Mouse (Mus musculus) heart, embryonic 16.5 days (tissue): ENCODE measurements around the gene Plg. TPM values are rescaled to one million over a fixed set of nuclear protein-coding genes. Genes with fewer than 3 reads are reported as not detected.
A peak's percentile ranks its signal among the peaks of the same experiment; 100 is the strongest.

Source experiments
- ATAC-seq: fragments of 200-750 bp; cut with Nextera tagmentation; replicated peaks from 2 replicates; pipeline ENCODE4 v1.8.0; 2017; ENCODE audit warnings: moderate number of reproducible peaks; ENCODE audit not compliant: insufficient read depth, low FRiP score; ENCODE audit errors: extremely low read depth
- H3K27ac ChIP-seq: fragments of 300-500 bp; sonication (generic); 2 replicates; pipeline ENCODE4 v1.5.1; 2014; ENCODE audit warnings: mild to moderate bottlenecking, low read length, control low read depth, moderate library complexity
- H3K27me3 ChIP-seq: fragments of 300-500 bp; sonication (generic); 2 replicates; pipeline ENCODE4 v1.6.1; 2014; ENCODE audit warnings: low read length, mixed read lengths; ENCODE audit not compliant: control insufficient read depth, insufficient read depth
- H3K36me3 ChIP-seq: fragments of 300-500 bp; sonication (generic); 2 replicates; pipeline ENCODE4 v1.6.1; 2014; ENCODE audit not compliant: control insufficient read depth, insufficient read depth
- H3K4me1 ChIP-seq: fragments of 300-500 bp; sonication (generic); 2 replicates; pipeline ENCODE4 v1.6.1; 2014; ENCODE audit warnings: low read length, mixed read lengths; ENCODE audit not compliant: control insufficient read depth, insufficient read depth
- H3K4me2 ChIP-seq: fragments of 300-500 bp; sonication (generic); 2 replicates; pipeline ENCODE4 v1.6.1; 2014; ENCODE audit warnings: low read depth, mild to moderate bottlenecking, control low read depth, low read length
- H3K4me3 ChIP-seq: fragments of 300-500 bp; sonication (generic); 2 replicates; pipeline ENCODE4 v1.5.1; 2014; ENCODE audit warnings: mild to moderate bottlenecking, control low read depth, low read length
- H3K9ac ChIP-seq: fragments of 300-500 bp; sonication (generic); 2 replicates; pipeline ENCODE4 v1.6.1; 2014; ENCODE audit warnings: low read length, control low read depth
- H3K9me3 ChIP-seq: fragments of 300-500 bp; sonication (generic); replicated peaks from 2 replicates; pipeline ENCODE4 v1.6.1; 2016; ENCODE audit warnings: low read length; ENCODE audit not compliant: control insufficient read depth
- WGBS: fragments of 180-500 bp; shearing (Covaris S2); extraction: QIAGEN DNeasy Blood & Tissue Kit; methylation state at CpG from one replicate; pipeline ENCODE4 v1.1.7; 2014; 5-methylcytosine and 5-hydroxymethylcytosine counted together
- polyA plus RNA-seq: library from polyadenylated mRNA; unstranded; fragments of >200 nt; fragmentation: Nextera tagmentation; extraction: Ambion mirVana; gene quantifications from 2 replicates; pipeline ENCODE4 v1.2.1, GENCODE M21; 2015

The Plg gene
- polyA plus RNA-seq, 1 experiment from 2014 or later, result 0.37 TPM

DNA sequence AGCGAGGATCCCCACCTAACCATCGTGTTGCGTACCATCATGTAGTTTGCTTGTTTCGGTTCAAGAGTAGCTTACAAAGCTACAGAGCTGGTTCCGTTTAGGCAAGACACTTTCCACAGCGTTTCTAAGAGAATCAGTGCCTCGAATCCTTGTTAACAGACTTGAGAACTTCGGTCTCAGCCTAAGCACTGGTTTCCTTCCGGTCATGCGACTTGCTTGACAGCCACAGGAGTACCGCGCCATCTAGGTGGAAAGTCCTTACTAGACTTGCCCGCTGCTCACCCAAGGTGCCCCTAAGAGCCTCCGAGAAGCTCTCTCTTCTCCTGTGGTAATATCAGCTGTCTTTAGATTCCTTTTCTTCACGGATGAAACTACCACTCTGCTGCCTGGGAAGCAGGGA lies 18.5 kb upstream of the Plg start:
- no peak overlapping the region for H3K4me3 ChIP-seq
- no peak overlapping the region for H3K9ac ChIP-seq
- no peaks in the 10 kb centered on the region for H3K9me3 ChIP-seq
- peaks cover 6% of the 10 kb centered on the region; the same call in 1 of the 2 replicates for H3K4me1 ChIP-seq
- no peak for ATAC-seq
- WGBS, result 81% methylated on average over 15 of the region's 15 CpGs
- no peaks in the 10 kb centered on the region for H3K36me3 ChIP-seq
- H3K27me3 ChIP-seq, result no peaks in the 10 kb centered on the region
- no peak overlapping the region for H3K27ac ChIP-seq
- no peak overlapping the region for H3K4me2 ChIP-seq

DNA sequence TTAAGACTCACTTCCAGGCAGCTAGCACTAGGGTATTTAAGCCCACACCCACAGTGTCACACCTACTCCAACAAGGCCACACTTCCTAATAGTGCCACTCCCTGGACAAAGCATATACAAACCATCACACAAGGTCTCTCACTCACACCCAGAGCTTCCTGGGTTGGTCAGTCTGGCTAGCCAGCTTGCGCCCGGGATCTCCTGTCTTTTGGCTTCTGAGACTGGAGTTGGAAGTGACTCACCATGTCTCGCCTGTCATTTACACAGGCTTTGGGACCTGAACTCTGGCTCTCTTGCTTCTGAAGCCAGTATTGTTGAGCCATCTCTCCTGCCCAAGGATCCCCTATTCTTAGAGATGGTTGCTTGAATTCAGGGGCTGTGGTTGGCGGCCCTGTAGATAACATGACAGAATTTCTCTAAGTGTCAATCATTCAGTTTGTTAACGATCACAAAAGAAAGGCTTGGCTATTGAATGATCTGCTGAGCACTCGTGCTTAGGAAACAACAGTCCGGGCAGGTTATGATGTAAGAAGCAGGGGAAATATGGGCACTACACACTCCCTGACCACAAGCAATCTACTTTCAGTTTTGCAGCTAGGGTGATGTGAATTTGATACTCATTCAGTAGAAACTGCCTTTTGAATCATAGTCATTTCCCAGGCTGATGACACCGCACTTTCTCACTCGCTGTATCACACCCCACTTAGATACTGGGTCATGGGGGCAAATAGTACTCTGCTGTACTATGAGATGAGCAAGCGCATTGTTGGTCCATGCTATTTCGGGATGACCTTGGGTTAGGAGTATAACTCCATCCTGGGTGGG lies 14.6 kb upstream of the Plg start:
- Histone ChIP-seq H3K4me1 (peaks cover 6% of the 10 kb centered on the region; the same call in 1 of the 2 replicates), H3K9me3 (no peaks in the 10 kb centered on the region), H3K4me3 (no peak overlapping the region), H3K9ac (no peak overlapping the region), H3K36me3 (no peaks in the 10 kb centered on the region), H3K27me3 (no peaks in the 10 kb centered on the region), H3K4me2 (0 out of 2 replicates have a peak overlapping the region, but pooled peaks have one; percentile 26), H3K27ac (no peak overlapping the region)
- 70% methylated on average over 11 of the region's 11 CpGs for WGBS
- ATAC-seq, result no peak

DNA sequence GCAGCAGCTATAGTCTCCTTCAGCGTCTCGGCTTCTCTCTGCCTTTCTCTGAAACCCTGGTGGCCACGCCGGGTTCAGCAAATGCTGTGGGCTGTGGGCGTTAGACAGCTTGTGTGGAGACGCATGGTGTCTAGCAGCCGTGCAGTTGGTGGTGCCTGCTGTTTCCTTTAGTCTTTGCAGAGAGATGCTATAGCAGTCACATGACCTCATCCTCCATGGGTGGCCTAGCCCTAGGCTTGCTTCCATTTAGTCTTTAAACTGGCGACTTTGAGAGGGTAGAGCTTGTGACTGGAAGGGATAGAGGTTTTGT lies 14.0 kb upstream of the Plg start:
- Histone ChIP-seq H3K4me3 (no peak overlapping the region), H3K36me3 (no peaks in the 10 kb centered on the region), H3K27me3 (no peaks in the 10 kb centered on the region), H3K9ac (no peak overlapping the region), H3K4me1 (peaks cover 6% of the 10 kb centered on the region; the same call in 1 of the 2 replicates), H3K27ac (no peak overlapping the region), H3K4me2 (peak overlapping the region; percentile 26; the same call in 1 of the 2 replicates), H3K9me3 (no peaks in the 10 kb centered on the region)
- WGBS, result 65% methylated on average over 8 of the region's 8 CpGs
- ATAC-seq, result no peak; the same call in 1 of the 2 replicates

DNA sequence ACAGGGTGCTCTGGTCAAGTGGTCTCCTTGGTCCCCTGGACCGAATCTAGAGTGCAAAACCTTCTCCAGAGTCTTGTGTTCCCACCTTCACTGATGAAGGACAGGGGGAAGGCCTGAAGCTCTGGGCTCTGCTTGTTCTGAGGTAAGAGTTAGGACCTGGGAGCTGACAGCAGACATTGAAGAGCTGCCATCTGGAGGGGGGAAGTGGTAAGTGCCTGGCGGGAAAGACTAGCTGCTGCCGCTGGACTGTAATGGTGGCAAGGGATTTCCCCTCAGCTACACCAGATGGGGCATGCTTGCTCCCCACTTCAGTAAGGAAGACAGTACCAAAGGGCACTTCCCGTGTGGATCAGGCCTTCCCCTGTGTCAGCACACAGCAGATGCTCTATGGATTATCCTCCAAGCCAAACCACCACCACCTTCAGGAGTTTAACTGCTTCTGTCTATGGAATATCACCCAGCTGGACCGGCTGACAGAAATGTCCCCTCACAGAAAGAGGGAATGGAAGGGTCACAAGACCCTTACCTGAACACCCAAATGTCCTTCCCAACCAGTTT lies 11.0 kb upstream of the Plg start:
- Histone ChIP-seq H3K4me2 (no peak overlapping the region), H3K36me3 (no peaks in the 10 kb centered on the region), H3K27me3 (no peaks in the 10 kb centered on the region), H3K9me3 (no peaks in the 10 kb centered on the region), H3K9ac (no peak overlapping the region), H3K4me3 (no peak overlapping the region), H3K27ac (no peak overlapping the region), H3K4me1 (peaks cover 11% of the 10 kb centered on the region)
- WGBS, result 30% methylated on average over 5 of the region's 5 CpGs
- peak; percentile 77 for ATAC-seq

DNA sequence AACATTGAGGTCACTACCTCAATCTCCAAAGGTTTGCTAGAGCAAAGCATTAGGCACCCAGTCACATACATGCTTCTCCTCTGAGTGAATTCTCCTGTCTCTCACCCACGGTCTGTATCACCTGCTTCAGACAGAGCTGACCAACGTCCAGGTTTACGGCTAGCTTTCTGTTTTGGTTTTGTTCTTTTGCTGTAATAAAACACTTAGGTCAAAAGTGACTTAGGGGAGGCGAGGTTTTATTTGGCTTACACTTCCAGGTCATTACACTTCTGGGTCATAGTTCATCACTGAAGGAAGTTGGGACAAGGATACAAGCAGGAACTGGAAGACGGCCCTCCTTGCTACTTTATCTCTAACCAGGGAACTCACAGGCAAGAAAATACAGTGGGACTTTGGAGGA lies 9.0 kb upstream of the Plg start:
- H3K27ac ChIP-seq, result no peak overlapping the region
- H3K9me3 ChIP-seq, result no peaks in the 10 kb centered on the region
- 70% methylated on average over 5 of the region's 5 CpGs for WGBS
- H3K27me3 ChIP-seq, result no peaks in the 10 kb centered on the region
- peaks cover 6% of the 10 kb centered on the region for H3K4me1 ChIP-seq
- no peak overlapping the region for H3K9ac ChIP-seq
- no peaks in the 10 kb centered on the region for H3K36me3 ChIP-seq
- H3K4me2 ChIP-seq, result no peak overlapping the region
- ATAC-seq, result no peak
- no peak overlapping the region for H3K4me3 ChIP-seq

DNA sequence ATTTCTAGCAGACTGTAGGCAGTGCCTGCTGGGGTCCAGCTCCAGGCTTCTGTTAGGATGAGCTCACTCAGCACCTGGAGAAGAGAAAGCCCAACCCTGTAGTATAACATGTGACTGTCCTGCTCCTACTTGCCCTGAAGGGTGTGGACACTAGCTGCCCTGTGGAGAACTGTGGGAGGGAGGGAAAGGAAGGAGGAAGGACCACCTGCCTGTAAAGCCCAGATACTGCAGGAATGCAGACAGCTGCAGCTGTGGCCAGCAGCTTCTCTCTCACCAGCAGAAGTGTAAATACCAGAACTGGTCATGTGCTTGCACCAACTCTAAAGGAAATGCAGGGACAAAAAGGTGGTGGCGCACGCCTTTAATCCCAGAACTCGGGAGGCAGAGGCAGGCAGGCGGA lies 8.1 kb upstream of the Plg start:
- no peak overlapping the region for H3K4me2 ChIP-seq
- H3K27ac ChIP-seq, result no peak overlapping the region
- no peaks in the 10 kb centered on the region for H3K9me3 ChIP-seq
- no peak overlapping the region for H3K4me3 ChIP-seq
- H3K9ac ChIP-seq, result no peak overlapping the region
- H3K36me3 ChIP-seq, result no peaks in the 10 kb centered on the region
- WGBS, result 40% methylated on average over 4 of the region's 4 CpGs
- H3K4me1 ChIP-seq, result peaks cover 5% of the 10 kb centered on the region
- H3K27me3 ChIP-seq, result no peaks in the 10 kb centered on the region
- ATAC-seq, result peak; percentile 46; the same call in 1 of the 2 replicates

DNA sequence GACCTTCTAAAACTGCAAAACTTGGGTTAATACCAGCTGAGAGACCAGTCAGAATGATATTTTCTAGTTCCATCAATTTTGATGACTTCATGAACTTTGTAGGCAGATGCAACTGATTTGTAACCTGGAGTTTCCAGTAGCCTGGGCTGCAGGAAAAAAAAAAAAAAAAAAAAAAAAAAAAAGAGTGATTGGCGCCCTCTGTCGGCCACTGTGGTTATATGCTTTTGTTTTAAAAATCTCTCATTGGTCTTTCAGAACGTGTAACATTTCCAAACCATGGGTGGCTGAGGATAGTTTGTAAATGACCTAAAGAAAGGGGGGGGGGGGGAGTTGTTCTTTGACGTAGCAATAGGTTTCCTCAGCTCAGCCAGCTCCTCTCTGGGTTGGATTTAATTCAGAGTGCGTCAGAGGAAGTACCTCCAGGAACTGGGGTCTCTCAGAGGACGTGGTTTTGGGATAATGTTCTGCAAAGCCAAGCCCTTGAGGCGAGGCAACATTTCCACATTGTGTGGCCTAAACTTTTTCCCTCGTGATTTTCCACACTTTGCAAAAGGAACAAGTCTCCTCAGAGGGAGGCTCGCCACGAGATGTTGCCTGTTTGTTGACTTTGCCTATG lies 7.0 kb upstream of the Plg start:
- no peaks in the 10 kb centered on the region for H3K9me3 ChIP-seq
- no peaks in the 10 kb centered on the region for H3K27me3 ChIP-seq
- peaks cover 5% of the 10 kb centered on the region for H3K4me1 ChIP-seq
- no peak for ATAC-seq
- no peaks in the 10 kb centered on the region for H3K36me3 ChIP-seq
- H3K4me3 ChIP-seq, result peak overlapping the region; percentile 22
- WGBS, result 33% methylated on average over 10 of the region's 10 CpGs
- no peak overlapping the region for H3K27ac ChIP-seq
- peak overlapping the region; percentile 59 for H3K4me2 ChIP-seq
- H3K9ac ChIP-seq, result 0 out of 2 replicates have a peak overlapping the region, but pooled peaks have one; percentile 13

DNA sequence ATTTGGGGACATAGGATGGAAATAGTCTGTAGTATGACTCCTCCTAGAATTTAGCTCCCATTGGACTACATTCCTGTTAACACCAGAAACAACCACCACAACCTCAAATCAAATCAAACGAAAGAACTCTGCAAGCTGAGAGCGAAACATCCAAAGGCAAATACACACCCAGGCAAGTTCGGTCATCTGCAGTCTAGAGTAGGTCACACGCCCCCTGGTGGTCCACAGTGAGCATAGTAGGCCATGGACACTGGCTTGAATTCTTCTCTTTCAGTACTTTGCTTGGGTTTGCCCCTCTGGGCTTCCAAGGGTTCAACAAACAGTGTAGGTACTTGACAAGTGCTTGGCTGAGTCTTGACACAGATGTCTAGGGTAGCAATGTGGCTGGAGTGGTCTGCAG lies 6.4 kb upstream of the Plg start:
- H3K4me3 ChIP-seq, result peak overlapping the region; percentile 22
- H3K27me3 ChIP-seq, result no peaks in the 10 kb centered on the region
- 19% methylated on average over 4 of the region's 4 CpGs for WGBS
- peaks cover 5% of the 10 kb centered on the region for H3K4me1 ChIP-seq
- no peaks in the 10 kb centered on the region for H3K36me3 ChIP-seq
- H3K4me2 ChIP-seq, result peak overlapping the region; percentile 59
- peak; percentile 42; the same call in 1 of the 2 replicates for ATAC-seq
- H3K9ac ChIP-seq, result no peak overlapping the region
- H3K9me3 ChIP-seq, result no peaks in the 10 kb centered on the region
- no peak overlapping the region for H3K27ac ChIP-seq

DNA sequence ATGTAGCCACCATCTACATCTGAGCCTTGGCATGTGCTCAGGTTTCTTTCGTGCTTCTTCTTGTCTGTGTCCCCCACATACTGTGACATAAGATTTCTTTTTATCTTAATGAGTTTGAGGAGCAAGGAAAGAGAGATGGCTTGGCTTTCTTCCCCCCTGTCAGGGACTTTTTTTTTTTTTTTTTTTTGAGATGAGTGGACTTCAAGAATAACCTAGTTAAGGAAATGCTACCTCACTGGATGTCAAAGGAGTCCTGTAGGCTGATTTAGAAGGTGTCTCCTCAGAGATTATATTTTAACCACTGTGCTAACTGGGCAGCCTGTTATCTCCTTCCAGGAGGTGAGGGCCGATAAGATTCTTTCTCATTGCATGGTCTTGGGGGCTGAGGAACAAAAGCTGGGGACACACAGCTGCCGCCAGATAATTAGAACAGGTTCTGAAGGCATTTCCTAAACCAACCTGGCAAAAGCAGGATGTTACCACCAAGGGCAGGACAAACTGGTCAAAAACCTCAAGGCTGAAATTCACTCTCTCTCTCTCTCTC lies 4.7 kb upstream of the Plg start:
- Histone ChIP-seq H3K9ac (no peak overlapping the region), H3K9me3 (no peaks in the 10 kb centered on the region), H3K4me2 (no peak overlapping the region), H3K4me1 (peaks cover 5% of the 10 kb centered on the region), H3K36me3 (no peaks in the 10 kb centered on the region), H3K27me3 (no peaks in the 10 kb centered on the region), H3K27ac (no peak overlapping the region), H3K4me3 (no peak overlapping the region)
- no peak for ATAC-seq
- WGBS, result 42% methylated on average over 3 of the region's 3 CpGs
